Mouse (Mus musculus): ENCODE measurements around the gene Capn2.

DNA sequence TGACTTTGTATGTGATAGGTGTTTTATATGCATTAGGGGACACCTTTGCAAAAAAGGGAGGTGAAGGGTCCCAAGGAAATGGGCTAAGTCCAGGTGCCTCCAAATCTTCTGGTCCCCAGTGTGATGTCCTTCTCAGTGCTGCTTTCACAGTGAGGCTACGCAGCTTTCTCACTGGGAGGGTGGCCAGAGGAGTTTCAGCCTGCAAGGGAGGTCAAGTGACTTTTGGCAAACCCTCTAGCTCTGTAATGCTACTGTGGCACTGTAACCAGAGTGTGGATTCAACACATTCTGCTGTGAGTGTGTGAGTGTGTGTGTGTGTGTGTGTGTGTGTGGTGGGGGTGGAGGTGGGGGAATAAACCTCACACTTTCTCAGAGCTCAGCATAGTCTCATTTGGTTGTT is 90.0 kb downstream of the Capn2 start:
- TF ChIP-seq CTCF (IDR thresholded peaks at IDR 0.05; ENCODE audit: low read depth, low read length) (no peak), POLR2A (IDR thresholded peaks at IDR 0.05; ENCODE audit: extremely low read depth, insufficient read depth, low read length) (no peak)
